Comparison of ENCODE assay signal across 8 mouse cellular contexts in the genomic region with DNA sequence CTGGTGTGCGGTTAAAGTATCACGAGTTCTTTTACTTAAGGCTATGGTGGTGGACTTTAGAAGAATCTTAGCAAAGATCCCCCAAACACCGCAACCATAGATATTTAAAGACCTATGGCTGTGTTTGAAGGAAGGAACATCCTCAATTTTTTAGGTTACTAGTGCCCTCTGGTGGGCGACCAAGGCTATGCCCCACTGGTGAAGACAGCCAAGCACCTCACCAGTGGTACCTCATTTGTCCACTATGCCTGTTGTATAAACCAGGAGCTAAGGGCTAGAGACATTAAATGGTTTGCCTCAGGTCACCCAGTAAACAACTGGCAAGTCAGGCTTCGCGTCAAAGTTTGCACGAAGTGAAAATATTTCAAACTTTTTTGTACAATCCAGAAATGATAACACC. TPM values are rescaled to one million over a fixed set of nuclear protein-coding genes. Genes with fewer than 3 reads are reported as not detected.
A peak's percentile ranks its signal among the peaks of the same experiment; 100 is the strongest.
DNase-seq lines count a peak whose midpoint lies in the region; ATAC-seq and TF ChIP-seq lines count a peak whose summit lies in the region.

No protein-coding gene starts in this region.

- H3K9me3 ChIP-seq in lung, embryonic 14.5 days (ENCODE audit: low read depth, low read length) = no peaks in the 10 kb centered on the region

- no peaks in the 10 kb centered on the region for H3K27me3 ChIP-seq in lung, embryonic 14.5 days (ENCODE audit: insufficient read depth, low read length)

- peak; percentile 78 for TF ChIP-seq CTCF in lung, embryonic 14.5 days (IDR thresholded peaks at IDR 0.05; ENCODE audit: low read depth)

- no peak overlapping the region for H3K9ac ChIP-seq in lung, embryonic 14.5 days

- H3K36me3 ChIP-seq in lung, embryonic 14.5 days (ENCODE audit: insufficient read depth) = peaks cover 33% of the 10 kb centered on the region

- H3K4me3 ChIP-seq in lung, embryonic 14.5 days (ENCODE audit: low read depth, low read length) = no peak overlapping the region

- peak; percentile 39 to 77 for DNase-seq in adrenal gland, adult (ENCODE audit: inconsistent age in 2 of 2, low spot score in 1 of 2)
- DNase-seq in adrenal gland, adult 8-10 months = no peak
- peak; percentile 91 for DNase-seq in ZHBTc4 (ENCODE audit: low read depth, low spot score)
- peak; percentile 59 for DNase-seq in gastrocnemius, postnatal 10 days
- DNase-seq in kidney, postnatal 10 days = peak; percentile 65
- DNase-seq in lung, embryonic 14.5 days = peak; percentile 84
- DNase-seq in retina, postnatal 1 day = peak; percentile 77

- no peak overlapping the region for H3K27ac ChIP-seq in lung, embryonic 14.5 days (ENCODE audit: low read depth)

- H3K4me2 ChIP-seq in lung, embryonic 14.5 days = no peak overlapping the region

- ATAC-seq in common myeloid progenitor, adult 5-6 weeks (replicated peaks; ENCODE audit: low read depth, poor library complexity, severe bottlenecking) = peak; percentile 91
- ATAC-seq in lung, embryonic 14.5 days (ENCODE audit: insufficient read depth) = 0 out of 2 replicates have a peak, but pooled peaks have one; percentile 35

- no peaks in the 10 kb centered on the region for H3K4me1 ChIP-seq in lung, embryonic 14.5 days (ENCODE audit: insufficient read depth)

- WGBS in lung, embryonic 14.5 days = 56% methylated on average over 7 of the region's 7 CpGs

RNA-seq across cellular contexts. Expression of a gene that starts 47.6 kb away (rescaled TPM):
- total RNA-seq in adrenal gland, adult 8-10 months (2022) = 100 to 1,000 TPM in 2 of 4 experiments, 10 to 100 TPM in 2; 58.6 to 172 (median 91.8) TPM
- total RNA-seq in common myeloid progenitor, adult 5-6 weeks (2017) = 104 and 113 TPM in 2 replicates
- total RNA-seq in gastrocnemius, postnatal 10 days (2021) = 10 to 100 TPM; 35.8 to 48.4 TPM
- 43.4 and 49.5 TPM in 2 replicates for polyA plus RNA-seq in lung, embryonic 14.5 days (2014; fragmentation: Nextera tagmentation; extraction: Ambion mirVana)
